Mouse (Mus musculus) stomach, embryonic 16.5 days (tissue): ENCODE measurements at regions not wholly inside any gene's neighbourhood (a gene's known extent, or its start where the extent isn't known, plus 50 kb on each side); places are given as distances from the start of the nearest gene placed in this dataset.

ENCODE experiments used
- ATAC-seq: fragments of 200-750 bp; cut with Nextera tagmentation; 2 replicates; pipeline ENCODE4 v1.8.0; 2017; ENCODE audit warnings: moderate number of reproducible peaks, moderate TSS enrichment; ENCODE audit not compliant: insufficient read depth, low FRiP score
- H3K27ac ChIP-seq: fragments of 300-500 bp; sonication (generic); 2 replicates; pipeline ENCODE4 v1.5.1; 2014; ENCODE audit warnings: low read length
- H3K27me3 ChIP-seq: fragments of 300-500 bp; sonication (generic); 2 replicates; pipeline ENCODE4 v1.6.1; 2014; ENCODE audit warnings: low read length, control low read depth, mixed read lengths; ENCODE audit not compliant: control insufficient read depth, insufficient read depth
- H3K36me3 ChIP-seq: fragments of 300-500 bp; sonication (generic); 2 replicates; pipeline ENCODE4 v1.6.1; 2014; ENCODE audit warnings: low read length; ENCODE audit not compliant: control insufficient read depth, insufficient read depth
- H3K4me1 ChIP-seq: fragments of 300-500 bp; sonication (generic); 2 replicates; pipeline ENCODE4 v1.6.1; 2014; ENCODE audit warnings: low read length, control low read depth, mixed read lengths; ENCODE audit not compliant: control insufficient read depth, insufficient read depth
- H3K4me2 ChIP-seq: fragments of 300-500 bp; sonication (generic); 2 replicates; pipeline ENCODE4 v1.6.1; 2014; ENCODE audit warnings: low read depth, low read length, mixed read lengths
- H3K4me3 ChIP-seq: fragments of 300-500 bp; sonication (generic); replicated peaks from 2 replicates; pipeline ENCODE4 v1.5.1; 2014; ENCODE audit warnings: mild to moderate bottlenecking, low read length
- H3K9ac ChIP-seq: fragments of 300-500 bp; sonication (generic); 2 replicates; pipeline ENCODE4 v1.6.1; 2014; ENCODE audit warnings: low read length
- H3K9me3 ChIP-seq: fragments of 300-500 bp; sonication (generic); replicated peaks from 2 replicates; pipeline ENCODE4 v1.6.1; 2016; ENCODE audit warnings: low read length, control low read depth; ENCODE audit not compliant: control insufficient read depth
- WGBS: fragments of 180-500 bp; shearing (Covaris S2); extraction: QIAGEN DNeasy Blood & Tissue Kit; methylation state at CpG from one replicate; pipeline ENCODE4 v1.1.7; 2014; 5-methylcytosine and 5-hydroxymethylcytosine counted together

GRCm38 (mm10) chr2:6263565-6263964 lies 50.7 kb upstream of the Echdc3 start:
- Histone ChIP-seq H3K36me3 (no peaks in the 10 kb centered on the region), H3K9me3 (no peaks in the 10 kb centered on the region), H3K27ac (no peak overlapping the region), H3K4me2 (no peak overlapping the region), H3K9ac (no peak overlapping the region), H3K4me3 (no peak overlapping the region), H3K27me3 (no peaks in the 10 kb centered on the region), H3K4me1 (peaks cover 4% of the 10 kb centered on the region)
- WGBS: 90% methylated on average over 4 of the region's 4 CpGs
- no peak for ATAC-seq

- 0 out of 2 replicates have a peak, but pooled peaks have one; percentile 44 for ATAC-seq
- 79% methylated on average over 8 of the region's 8 CpGs for WGBS
Observed at GRCm38 (mm10) chr2:6264085-6264783, 51.4 kb upstream of the Echdc3 start.

GRCm38 (mm10) chr2:6265117-6265516 lies 52.3 kb upstream of the Echdc3 start:
- ATAC-seq: peak; percentile 59; the same call in 1 of the 2 replicates
- WGBS: 66% methylated on average over 3 of the region's 3 CpGs

More at GRCm38 (mm10) chr2:6264085-6264783, 51.4 kb upstream of the Echdc3 start:
- no peaks in the 10 kb centered on the region for H3K36me3 ChIP-seq
- no peak overlapping the region for H3K9ac ChIP-seq
- peak overlapping the region; percentile 66; the same call in 1 of the 2 replicates for H3K27ac ChIP-seq
- H3K4me2 ChIP-seq: no peak overlapping the region
- no peaks in the 10 kb centered on the region for H3K27me3 ChIP-seq
- H3K4me1 ChIP-seq: peaks cover 4% of the 10 kb centered on the region
- no peak overlapping the region for H3K4me3 ChIP-seq
- no peaks in the 10 kb centered on the region for H3K9me3 ChIP-seq

GRCm38 (mm10) chr2:6267066-6267465 lies 54.2 kb upstream of the Echdc3 start:
- Histone ChIP-seq H3K9me3 (no peaks in the 10 kb centered on the region), H3K4me3 (no peak overlapping the region), H3K27me3 (no peaks in the 10 kb centered on the region), H3K4me2 (no peak overlapping the region), H3K36me3 (no peaks in the 10 kb centered on the region), H3K27ac (peak overlapping the region; percentile 10; the same call in 1 of the 2 replicates), H3K4me1 (peaks cover 4% of the 10 kb centered on the region), H3K9ac (no peak overlapping the region)
- WGBS: 60% methylated on average over 6 of the region's 6 CpGs
- ATAC-seq: no peak

More at GRCm38 (mm10) chr2:6265117-6265516, 52.3 kb upstream of the Echdc3 start:
- Histone ChIP-seq H3K9ac (no peak overlapping the region), H3K4me1 (peaks cover 4% of the 10 kb centered on the region), H3K27ac (peak overlapping the region; percentile 66), H3K36me3 (no peaks in the 10 kb centered on the region), H3K27me3 (no peaks in the 10 kb centered on the region), H3K9me3 (no peaks in the 10 kb centered on the region), H3K4me2 (no peak overlapping the region), H3K4me3 (no peak overlapping the region)

- H3K4me2 ChIP-seq: no peak overlapping the region
- no peaks in the 10 kb centered on the region for H3K9me3 ChIP-seq
- peak; percentile 79 for ATAC-seq
- H3K27me3 ChIP-seq: no peaks in the 10 kb centered on the region
- H3K4me1 ChIP-seq: peaks cover 6% of the 10 kb centered on the region
- H3K4me3 ChIP-seq: no peak overlapping the region
- no peak overlapping the region for H3K9ac ChIP-seq
- 35% methylated on average over 9 of the region's 9 CpGs for WGBS
- H3K36me3 ChIP-seq: no peaks in the 10 kb centered on the region
- peak overlapping the region; percentile 47; the same call in 1 of the 2 replicates for H3K27ac ChIP-seq
Observed at GRCm38 (mm10) chr2:6267537-6267936, 54.7 kb upstream of the Echdc3 start.

GRCm38 (mm10) chr2:6272514-6272913 lies 50.0 kb upstream of the Usp6nl start:
- Histone ChIP-seq H3K9me3 (no peaks in the 10 kb centered on the region), H3K4me2 (no peak overlapping the region), H3K9ac (no peak overlapping the region), H3K27me3 (no peaks in the 10 kb centered on the region), H3K4me1 (peaks cover 12% of the 10 kb centered on the region), H3K4me3 (no peak overlapping the region), H3K27ac (no peak overlapping the region), H3K36me3 (no peaks in the 10 kb centered on the region)
- WGBS: 87% methylated on average over 2 of the region's 2 CpGs
- ATAC-seq: no peak
